Mouse (Mus musculus): ENCODE results near the gene Inpp5d. TPM values are rescaled to one million over a fixed set of nuclear protein-coding genes. Genes with fewer than 3 reads are reported as not detected.

Gene Inpp5d
- polyA plus RNA-seq, 1 experiment: 201 TPM

DNA sequence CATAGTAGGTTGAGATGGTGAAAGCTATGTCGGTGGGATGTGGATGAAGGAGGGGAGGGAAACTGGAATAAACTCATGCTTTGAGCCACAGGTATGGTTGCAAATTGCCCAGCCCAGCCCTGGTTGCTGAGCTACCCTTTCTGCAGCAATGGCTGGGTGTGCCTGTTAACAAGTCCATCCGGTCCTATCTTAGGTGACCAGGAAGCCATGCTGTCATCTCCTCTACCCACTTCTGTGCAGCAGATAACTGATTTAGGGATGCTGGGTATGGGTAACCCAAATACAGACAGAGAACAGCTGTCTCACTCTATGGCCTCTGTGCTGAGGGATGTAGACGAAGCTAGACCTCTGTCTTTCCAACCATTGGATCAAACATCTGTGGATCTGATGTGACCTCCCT, 86.2 kb downstream of the Inpp5d start:
- no peak for TF ChIP-seq GATA1 (IDR thresholded peaks at IDR 0.05; ENCODE audit: low read length)

- no peak for TF ChIP-seq GATA1 (IDR thresholded peaks at IDR 0.05; ENCODE audit: low read length)
Observed at GRCm38 (mm10) chr1:87709020-87709419, 88.9 kb downstream of the Inpp5d start.

GRCm38 (mm10) chr1:87709661-87710270, 89.7 kb downstream of the Inpp5d start:
- no peak for TF ChIP-seq GATA1 (IDR thresholded peaks at IDR 0.05; ENCODE audit: low read length)

DNA sequence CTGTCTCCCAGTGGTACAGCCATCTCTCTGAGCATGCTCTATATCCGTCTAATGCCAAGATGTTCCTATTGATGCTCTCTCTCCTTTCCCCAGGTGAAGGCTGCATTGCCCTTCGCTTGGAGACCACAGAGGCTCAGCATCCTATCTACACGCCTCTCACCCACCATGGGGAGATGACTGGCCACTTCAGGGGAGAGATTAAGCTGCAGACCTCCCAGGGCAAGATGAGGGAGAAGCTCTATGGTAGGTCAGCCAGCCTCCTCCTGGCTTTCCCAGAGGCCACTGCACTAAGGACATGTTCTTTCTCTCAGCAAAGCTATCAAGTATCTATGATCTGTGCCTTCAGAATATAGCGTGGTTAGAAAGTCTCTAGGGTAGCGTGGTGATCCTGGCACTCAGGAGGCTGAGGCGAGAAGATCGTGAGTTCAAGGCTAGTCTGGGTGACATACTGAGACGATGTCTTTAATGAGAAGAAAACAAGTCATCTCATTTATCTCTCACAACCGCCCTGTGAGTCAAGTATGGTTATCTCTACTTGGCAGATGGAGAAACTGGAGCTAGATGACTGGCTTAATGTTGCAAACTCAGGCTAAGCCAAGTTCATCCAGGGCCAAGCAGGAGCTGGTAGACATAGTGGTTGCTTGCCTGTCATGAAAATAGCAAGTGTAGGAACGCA, 92.0 kb downstream of the Inpp5d start:
- TF ChIP-seq GATA1 (IDR thresholded peaks at IDR 0.05; ENCODE audit: low read length): no peak

DNA sequence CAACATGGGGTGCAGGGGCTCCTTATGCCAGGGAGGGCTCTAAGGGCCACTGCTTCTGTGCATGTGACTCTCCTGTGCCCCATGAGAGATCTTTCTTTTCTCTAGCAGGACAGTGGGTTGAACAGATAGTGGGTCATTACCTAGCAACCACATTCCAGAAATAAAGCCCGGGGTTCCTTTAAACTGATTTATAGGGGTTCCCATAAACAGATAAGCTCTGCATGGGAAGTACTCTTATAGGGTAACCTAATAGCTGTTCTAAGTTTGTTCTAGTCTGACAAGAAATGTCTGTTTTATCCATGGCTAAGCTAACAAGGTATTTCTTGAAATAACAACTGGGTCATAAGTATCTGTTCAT, 92.5 kb downstream of the Inpp5d start:
- no peak for TF ChIP-seq GATA1 (IDR thresholded peaks at IDR 0.05; ENCODE audit: low read length)

GRCm38 (mm10) chr1:87721382-87721781, 101.3 kb downstream of the Inpp5d start:
- no peak for TF ChIP-seq GATA1 (IDR thresholded peaks at IDR 0.05; ENCODE audit: low read length)

DNA sequence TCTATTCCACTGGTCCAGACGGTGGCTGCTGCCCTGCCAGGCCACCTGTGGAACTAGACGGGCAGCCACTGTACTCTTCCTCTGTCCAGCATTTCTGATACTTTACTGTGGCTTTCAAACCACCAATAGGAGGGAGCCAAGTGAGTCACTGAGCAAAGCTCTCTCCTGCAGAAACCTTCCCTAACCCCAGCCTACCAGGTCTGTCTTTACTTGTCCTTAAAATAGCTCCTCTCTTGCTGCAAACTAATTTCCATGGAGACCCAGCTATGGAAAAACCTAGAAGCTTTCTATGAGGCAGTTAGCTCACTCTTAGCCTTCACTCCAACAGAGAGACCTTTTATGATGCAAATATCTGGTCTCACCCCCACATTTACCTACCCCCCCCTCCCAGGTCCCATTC, 102.0 kb downstream of the Inpp5d start:
- TF ChIP-seq GATA1 (IDR thresholded peaks at IDR 0.05; ENCODE audit: low read length): no peak

GRCm38 (mm10) chr1:87723351-87723750, 103.2 kb downstream of the Inpp5d start:
- TF ChIP-seq GATA1 (IDR thresholded peaks at IDR 0.05; ENCODE audit: low read length): no peak

DNA sequence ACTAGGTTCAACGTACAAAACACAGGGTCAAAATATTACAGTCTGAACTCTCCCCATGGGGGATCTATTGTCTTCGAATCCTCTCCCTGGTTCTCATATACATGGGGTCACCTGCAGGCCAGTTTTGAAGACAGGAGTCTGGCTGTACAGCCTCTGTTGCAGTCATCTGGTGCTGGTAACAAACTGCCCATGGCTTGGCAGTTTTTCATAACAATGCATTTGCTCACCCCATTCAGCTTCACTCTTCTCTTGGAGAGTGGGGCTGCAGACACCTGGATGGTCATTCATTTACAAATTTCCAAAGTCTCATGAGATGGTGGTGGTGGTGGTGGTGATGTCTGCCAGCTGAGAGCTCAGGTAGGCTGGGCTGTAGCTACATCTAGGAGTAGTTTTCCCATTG, 109.0 kb downstream of the Inpp5d start:
- TF ChIP-seq GATA1 (IDR thresholded peaks at IDR 0.05; ENCODE audit: low read length): no peak

DNA sequence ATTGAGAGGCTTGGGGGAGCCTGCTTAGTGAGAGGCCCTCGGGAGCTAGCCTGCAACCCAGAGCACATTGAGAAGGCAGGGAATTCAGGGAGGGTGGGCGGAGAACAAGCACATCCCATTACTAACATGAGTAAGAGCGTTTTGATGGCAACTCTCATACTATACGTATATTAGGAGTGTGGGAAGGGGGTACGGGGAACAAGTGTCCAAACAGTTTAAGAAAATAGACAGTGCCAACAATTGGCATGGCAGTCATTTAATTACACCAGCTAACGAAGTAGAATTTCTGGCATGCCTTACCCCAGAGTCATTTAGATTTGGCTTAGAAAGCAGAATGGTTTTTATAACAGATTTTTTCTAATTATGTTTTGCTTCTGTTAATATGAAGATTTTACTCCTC, 109.7 kb downstream of the Inpp5d start:
- TF ChIP-seq GATA1 (IDR thresholded peaks at IDR 0.05; ENCODE audit: low read length): no peak

DNA sequence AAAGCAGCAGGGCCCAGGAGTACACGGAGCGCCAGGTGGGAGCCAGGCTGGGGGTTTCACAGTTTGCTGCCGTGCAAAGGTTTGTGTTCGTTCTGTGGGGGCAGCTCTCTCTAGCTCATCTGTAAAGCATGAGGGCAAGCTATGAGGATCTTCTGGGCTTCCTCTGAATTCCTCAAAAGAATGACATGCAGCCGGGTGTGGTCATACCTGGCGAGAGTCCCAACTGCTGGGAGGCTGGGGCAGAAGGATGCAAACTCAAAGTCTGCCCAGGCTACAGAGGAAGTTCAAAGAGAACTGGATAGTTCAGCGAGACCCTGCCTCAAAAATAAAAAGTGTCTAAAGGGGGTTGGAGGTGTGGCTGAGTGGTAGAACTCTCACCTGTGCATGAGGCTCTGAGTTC, 110.2 kb downstream of the Inpp5d start:
- no peak for TF ChIP-seq GATA1 (IDR thresholded peaks at IDR 0.05; ENCODE audit: low read length)

GRCm38 (mm10) chr1:87733212-87733611, 113.1 kb downstream of the Inpp5d start:
- TF ChIP-seq GATA1 (IDR thresholded peaks at IDR 0.05; ENCODE audit: low read length): no peak

DNA sequence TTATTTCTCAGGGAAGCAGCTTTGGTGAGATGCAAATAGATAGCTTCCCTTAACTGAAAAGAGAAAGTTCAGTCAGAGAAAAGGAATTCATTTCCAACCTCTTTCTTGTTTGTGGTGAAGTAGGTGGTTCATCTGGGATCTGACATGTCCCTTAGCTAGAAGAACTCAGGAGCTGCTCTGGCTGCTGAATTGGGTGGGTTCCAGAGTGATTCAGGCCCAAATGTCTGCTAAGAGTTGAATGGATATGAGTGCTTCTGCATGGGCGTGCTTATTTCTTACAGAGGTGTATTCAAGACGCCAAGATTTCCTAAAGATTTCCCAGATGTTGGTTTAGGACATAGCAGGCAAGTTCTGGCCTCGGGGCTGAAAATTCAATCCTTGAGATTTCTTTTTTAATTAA, 114.0 kb downstream of the Inpp5d start:
- TF ChIP-seq GATA1 (IDR thresholded peaks at IDR 0.05; ENCODE audit: low read length): no peak

GRCm38 (mm10) chr1:87740584-87741290, 120.6 kb downstream of the Inpp5d start:
- no peak for TF ChIP-seq GATA1 (IDR thresholded peaks at IDR 0.05; ENCODE audit: low read length)

GRCm38 (mm10) chr1:87749360-87749973, 129.4 kb downstream of the Inpp5d start:
- no peak for TF ChIP-seq GATA1 (IDR thresholded peaks at IDR 0.05; ENCODE audit: low read length)

Measured in G1E-ER4 (cell line).